Mouse (Mus musculus) thymus, adult 2 months (tissue): Measurements from ENCODE around the gene Slc52a3.

ENCODE experiments used
- CTCF ChIP-seq: fragments of 200-500 bp; IDR thresholded peaks from 2 replicates; pipeline ENCODE4 v1.5.1; 2012; ENCODE audit warnings: mild to moderate bottlenecking, control low read depth, low read length, moderate library complexity, borderline replicate concordance; ENCODE audit not compliant: control insufficient read depth, poor library complexity, insufficient read depth; ENCODE audit errors: extremely low read depth
- POLR2A ChIP-seq: fragments of 200-500 bp; IDR thresholded peaks from 2 replicates; pipeline ENCODE4 v1.6.1; 2012; ENCODE audit warnings: mild to moderate bottlenecking, low read length, control low read depth, moderate library complexity; ENCODE audit not compliant: control insufficient read depth, poor library complexity, insufficient read depth; ENCODE audit errors: extremely low read depth

DNA sequence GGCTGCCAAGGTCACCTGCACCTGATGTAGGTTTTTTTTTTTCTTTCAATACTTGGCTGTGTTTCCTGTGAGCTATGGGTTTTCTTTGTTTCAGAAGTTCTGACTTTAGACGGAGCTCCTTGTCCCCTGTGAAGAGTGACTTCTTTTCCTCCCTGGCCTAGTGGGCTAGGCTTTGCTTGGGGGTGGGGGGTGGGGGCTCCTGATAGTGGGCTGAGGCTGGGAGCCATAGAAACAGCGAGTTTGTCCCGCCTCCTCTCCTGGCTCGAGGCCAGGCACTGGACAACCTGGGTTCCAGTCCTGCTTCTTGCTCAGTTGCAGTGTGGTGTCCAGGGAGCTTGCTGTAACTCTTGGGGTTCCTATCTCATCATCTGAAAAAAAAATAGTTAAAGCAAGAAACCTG is 19.7 kb downstream of the Slc52a3 start:
- no peak for TF ChIP-seq CTCF
- no peak for TF ChIP-seq POLR2A
